Mouse (Mus musculus): Measurements from ENCODE around the gene Clasp1.

Gene Clasp1

GRCm38 (mm10) chr1:118388757-118389453 is at the start of gene Clasp1:
TSS of gene Clasp1 (plus strand) at chr1:118389058.
- peak; percentile 98 for DNase-seq

GRCm38 (mm10) chr1:118343649-118344435 is 45.0 kb upstream of the Clasp1 start:
- no peak for DNase-seq

- no peak for DNase-seq
These were observed 38.9 kb upstream of the Clasp1 start for GRCm38 (mm10) chr1:118349922-118350321.

- DNase-seq, result peak; percentile 18
These were observed 29.6 kb upstream of the Clasp1 start for GRCm38 (mm10) chr1:118359071-118359761.

GRCm38 (mm10) chr1:118367970-118368369 is 20.9 kb upstream of the Clasp1 start:
- DNase-seq, result no peak

GRCm38 (mm10) chr1:118368721-118369461 is 20.0 kb upstream of the Clasp1 start:
- DNase-seq, result no peak

GRCm38 (mm10) chr1:118377784-118378183 is 11.1 kb upstream of the Clasp1 start:
- no peak for DNase-seq

- DNase-seq, result no peak
These were observed 8.6 kb upstream of the Clasp1 start for GRCm38 (mm10) chr1:118380105-118380786.

- DNase-seq, result peak; percentile 69
These were observed 616 bp upstream of the Clasp1 start for GRCm38 (mm10) chr1:118388127-118388756.

GRCm38 (mm10) chr1:118389454-118390265 is 802 bp downstream of the Clasp1 start:
- DNase-seq, result peak; percentile 86

- peak; percentile 24 for DNase-seq
These were observed 1.4 kb downstream of the Clasp1 start for GRCm38 (mm10) chr1:118390266-118390660.

- DNase-seq, result peak; percentile 37
These were observed 2.1 kb downstream of the Clasp1 start for GRCm38 (mm10) chr1:118390871-118391387.

GRCm38 (mm10) chr1:118392246-118392645 is 3.4 kb downstream of the Clasp1 start:
- no peak for DNase-seq

- DNase-seq, result no peak
These were observed 5.1 kb downstream of the Clasp1 start for GRCm38 (mm10) chr1:118393916-118394315.

- DNase-seq, result no peak
These were observed 9.0 kb downstream of the Clasp1 start for GRCm38 (mm10) chr1:118397866-118398265.

- no peak for DNase-seq
These were observed 9.7 kb downstream of the Clasp1 start for GRCm38 (mm10) chr1:118398567-118398966.

- DNase-seq, result no peak
These were observed 10.9 kb downstream of the Clasp1 start for GRCm38 (mm10) chr1:118399625-118400310.

GRCm38 (mm10) chr1:118401991-118402390 is 13.1 kb downstream of the Clasp1 start:
- no peak for DNase-seq

GRCm38 (mm10) chr1:118402556-118402955 is 13.7 kb downstream of the Clasp1 start:
- no peak for DNase-seq

GRCm38 (mm10) chr1:118402966-118403365 is 14.1 kb downstream of the Clasp1 start:
- DNase-seq, result no peak

All from cerebellum, adult 9-11 months (tissue).